Mouse (Mus musculus): ENCODE results near the gene Gmds.

The Gmds gene

DNA sequence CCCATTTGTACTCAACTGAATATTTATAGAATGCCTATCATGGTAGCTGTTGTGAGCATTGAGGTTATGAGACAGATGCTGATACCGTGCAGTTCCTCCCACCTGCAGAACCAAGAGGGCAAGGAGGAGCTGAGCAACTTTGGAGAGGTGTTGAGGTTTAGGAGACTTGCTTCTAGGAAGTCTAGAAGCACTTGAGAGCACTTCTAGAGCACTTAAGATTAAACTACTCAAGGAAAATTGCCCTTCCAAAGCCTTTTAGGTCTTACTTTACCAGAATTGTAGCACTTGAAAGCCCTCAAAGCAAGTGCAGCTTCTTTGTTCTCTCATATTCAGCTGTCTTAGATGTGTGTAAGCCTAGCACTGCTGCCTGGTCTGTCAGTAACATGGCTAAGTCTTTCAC lies 409.2 kb downstream of the Gmds start:
- no peak for DNase-seq

DNA sequence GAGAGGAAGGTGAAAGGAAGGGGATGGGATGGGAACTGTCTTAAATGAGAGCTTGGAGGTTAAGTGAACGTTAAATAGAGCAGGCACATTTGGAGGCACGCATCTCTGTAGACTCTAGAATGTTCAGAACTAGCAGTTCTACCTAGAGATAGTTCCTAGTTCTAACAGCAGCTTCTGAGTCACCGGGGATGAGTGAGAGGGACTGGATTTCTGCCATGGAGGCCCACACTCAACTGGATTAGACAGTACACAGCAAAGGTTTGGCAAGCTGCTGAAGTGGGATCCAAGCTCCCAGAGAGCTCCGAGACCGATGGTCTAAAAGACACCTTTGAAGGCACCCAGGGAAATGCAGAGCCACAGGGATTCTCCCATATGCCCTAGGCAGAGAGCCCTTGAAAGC lies 411.9 kb downstream of the Gmds start:
- no peak for DNase-seq

DNA sequence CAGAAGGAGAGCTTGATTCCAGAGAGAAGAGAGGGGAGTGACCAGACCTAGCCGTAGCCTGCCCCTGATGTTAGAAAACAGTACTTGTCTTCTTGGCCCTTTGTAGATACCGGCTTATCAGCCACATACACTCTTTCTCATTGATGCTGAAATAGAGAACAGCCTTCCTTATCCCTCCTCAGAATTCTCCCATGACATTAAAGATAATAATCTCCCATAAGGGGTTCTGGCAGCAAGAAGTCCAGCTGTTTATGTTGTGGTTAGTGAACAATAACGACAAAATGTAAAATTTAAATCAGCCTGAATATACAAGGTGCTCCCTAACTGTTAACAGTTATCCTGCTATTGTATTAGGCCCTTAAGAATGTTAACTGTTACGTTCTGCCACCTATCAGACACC lies 414.0 kb downstream of the Gmds start:
- no peak for DNase-seq

DNA sequence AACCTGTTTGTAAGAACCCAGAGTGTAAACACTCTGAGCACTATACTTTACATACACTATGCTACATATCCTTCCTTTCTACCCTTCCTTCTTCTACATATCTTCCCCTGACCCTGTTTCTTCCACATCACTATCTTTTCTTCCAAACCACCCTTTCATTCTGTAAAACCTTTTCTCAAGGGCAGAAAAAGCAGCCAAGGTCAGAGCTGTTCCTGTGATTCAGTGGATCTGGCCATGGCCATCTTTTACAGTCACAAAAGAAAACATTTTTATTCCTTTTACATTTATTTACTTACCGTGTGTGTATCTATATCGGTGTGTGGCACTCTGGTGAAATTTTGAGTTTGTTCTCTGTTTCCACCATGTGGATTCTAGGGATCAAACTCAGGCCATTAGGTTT lies 418.8 kb downstream of the Gmds start:
- DNase-seq: no peak

DNA sequence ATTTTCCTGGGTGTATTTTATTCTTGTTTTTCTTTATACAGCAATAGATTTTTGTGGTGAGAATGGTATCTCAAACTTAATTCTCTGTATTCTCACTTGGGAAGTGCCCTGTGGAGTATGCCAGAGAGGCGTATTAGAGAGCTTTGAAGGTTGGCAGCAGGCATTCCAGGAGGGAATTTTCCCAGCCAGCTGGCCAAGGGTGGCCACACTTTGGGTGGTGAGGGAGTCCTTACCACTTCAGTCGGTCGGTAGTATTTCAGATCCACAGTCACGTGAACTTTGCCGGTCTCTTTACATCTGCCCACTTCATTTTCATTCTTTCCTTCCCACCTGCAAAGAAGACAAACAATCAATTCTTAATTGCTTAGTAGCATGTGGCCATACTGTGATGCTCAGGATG lies 421.2 kb downstream of the Gmds start:
- DNase-seq: no peak

DNA sequence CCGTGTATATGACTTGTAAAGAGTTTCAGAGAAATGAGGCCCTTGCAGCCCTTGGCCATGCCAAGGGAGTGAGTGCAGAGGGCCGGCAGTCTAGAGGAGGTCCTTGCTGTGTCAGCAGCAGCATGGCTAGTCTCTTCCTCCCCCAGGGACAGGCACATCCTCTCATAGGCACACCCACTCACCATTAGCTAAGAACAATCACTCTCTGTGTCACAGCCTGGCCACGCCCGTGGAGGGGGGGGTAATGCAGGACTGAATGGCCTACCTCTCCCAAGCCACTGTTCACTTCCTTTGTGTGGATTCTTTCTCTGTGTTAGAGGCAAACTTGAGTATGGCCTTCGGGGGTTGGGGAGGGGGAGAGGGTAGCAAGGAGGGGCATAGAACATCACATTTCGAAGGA lies 422.8 kb downstream of the Gmds start:
- no peak for DNase-seq

DNA sequence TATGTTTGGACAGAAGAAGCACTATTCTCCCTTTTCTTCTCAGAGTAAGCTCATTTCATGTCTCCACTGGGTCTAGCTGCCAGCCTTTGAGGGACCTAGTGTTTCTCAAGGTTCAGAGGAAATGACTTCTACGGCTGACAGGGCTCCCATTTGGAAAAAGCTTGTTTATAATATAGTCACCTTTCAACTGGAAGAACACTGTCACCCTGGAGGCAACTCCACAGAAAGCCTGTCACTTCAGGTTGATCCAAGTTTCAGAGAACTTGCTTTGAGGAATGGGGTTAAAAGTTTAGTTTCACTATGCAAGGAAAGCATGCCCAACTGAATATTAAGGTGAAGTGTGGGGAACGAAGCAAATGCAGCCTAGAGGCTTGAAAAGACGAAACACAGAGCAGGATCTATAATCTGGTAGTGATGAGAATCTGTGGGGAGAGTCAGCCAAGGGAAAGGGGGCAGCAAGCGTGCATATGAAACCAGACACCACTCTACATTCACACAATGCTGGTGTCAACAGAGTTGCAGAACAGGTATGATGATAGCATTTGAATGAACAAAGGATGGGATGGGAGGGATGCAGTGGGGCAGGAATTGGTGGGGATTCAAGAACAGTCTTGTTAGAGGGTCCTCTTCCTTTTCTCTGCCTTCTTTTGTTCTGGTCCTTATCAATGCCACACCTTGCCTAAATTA lies 423.5 kb downstream of the Gmds start:
- no peak for DNase-seq

DNA sequence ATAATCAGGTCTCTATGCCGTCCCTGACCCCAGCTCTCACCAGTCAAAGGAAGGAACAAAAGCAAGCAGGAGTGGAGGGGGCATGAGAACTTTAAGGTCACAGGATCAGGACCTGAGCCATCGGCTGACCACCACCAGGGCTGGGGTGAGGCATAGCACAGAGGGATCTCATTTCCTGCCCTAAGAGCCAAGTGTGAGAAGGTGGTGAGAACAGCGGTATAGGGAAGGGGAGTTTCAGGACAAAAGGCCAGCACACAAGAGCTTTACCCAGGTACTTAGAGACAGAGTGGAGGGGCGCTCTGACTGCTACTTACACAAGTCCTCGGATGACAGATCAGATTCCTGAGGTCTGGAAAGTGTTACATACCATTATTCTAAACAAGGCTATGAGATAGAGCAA lies 426.6 kb downstream of the Gmds start:
- DNase-seq: no peak

DNA sequence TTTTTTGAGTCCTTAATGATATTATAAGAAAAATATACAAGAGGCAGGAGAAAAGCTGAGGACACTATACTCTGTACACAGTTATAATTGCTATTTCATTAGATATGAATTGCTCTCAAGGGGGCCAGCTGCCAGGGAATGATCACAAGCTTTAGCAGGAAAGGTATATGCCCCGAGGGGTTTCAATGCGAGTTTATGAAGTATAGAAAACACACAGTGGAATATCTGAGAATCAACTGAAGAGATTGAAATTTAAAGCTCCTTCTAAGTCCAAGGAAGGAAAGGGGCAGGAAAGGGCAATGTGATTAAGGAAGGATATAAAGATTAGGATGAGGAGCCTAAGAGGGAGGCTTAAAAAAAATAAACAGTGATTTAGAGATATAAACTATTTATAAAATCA lies 427.2 kb downstream of the Gmds start:
- no peak for DNase-seq

DNA sequence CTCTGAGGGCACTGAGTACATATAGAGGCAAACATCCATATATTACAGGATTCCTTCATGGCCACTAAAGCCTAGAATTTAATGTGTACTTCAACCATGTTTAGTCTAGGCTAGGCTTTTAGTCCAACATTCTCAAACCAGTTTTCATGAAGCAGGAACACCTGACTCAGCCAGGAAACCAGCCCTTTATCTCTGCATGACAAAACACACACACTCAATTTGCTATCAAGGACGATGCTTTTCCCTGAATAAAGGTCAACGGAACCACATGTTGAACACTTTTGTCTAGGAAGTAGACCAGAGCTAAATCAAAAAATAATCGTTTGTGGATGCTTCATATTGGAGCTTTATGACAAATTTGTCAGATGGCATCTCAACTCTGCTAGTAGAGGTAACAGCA lies 429.5 kb downstream of the Gmds start:
- no peak for DNase-seq

DNA sequence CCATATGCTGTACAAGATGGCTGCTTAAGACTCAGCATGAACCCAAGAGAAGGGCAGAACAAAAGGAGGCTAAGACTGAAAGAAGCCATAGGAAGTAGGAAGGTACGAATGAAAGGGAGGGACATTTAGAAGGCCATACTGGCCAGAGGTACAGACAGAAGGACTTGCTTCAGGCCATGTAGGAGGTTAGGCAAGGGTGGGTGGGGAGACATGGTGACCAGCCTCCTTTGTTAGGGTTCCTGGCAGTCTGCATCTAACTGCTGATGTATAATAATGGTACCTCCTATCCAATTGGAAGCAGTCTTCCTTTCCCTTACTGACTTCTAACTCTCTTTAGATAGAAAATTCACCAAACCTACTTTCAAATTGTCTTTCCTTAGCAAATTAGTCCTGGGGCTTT lies 432.0 kb downstream of the Gmds start:
- DNase-seq: no peak

DNA sequence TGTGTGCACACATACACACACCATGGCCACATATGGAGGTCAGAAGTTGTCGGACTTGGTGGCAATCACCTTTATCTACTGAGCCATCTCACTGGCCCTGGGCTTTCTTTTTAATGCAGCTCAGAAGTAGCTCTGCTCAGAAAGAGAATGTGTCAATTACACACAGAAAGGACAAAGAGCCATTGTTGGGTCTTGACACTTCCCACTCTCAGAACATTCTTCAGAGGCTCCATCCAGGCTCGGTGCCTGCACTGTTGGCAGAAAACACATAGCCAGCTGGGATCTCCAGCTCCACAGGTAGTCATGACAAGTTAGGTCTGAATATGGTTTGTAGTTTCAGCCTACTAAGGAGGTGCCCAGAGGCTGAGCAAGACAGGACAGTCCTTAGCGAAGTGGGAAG lies 438.3 kb downstream of the Gmds start:
- no peak for DNase-seq

DNA sequence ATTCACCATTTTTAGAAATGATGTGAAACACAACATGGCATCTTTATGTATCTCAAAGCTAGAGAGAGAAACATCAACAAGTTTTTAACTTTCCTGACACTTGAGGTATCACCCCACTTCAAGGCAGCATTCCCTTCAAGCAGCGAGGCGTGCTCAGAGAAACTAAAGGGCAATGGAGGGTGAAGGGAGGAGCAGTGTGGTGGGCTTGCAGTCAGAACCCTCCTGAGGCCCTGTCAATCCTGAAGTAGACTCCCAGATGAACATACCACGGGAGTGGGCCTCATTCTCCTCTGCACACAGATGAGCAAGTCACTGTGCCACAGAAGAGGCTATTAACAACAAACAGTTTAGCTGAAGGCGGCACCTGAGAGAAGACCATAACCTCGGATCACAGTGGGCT lies 439.1 kb downstream of the Gmds start:
- no peak for DNase-seq

DNA sequence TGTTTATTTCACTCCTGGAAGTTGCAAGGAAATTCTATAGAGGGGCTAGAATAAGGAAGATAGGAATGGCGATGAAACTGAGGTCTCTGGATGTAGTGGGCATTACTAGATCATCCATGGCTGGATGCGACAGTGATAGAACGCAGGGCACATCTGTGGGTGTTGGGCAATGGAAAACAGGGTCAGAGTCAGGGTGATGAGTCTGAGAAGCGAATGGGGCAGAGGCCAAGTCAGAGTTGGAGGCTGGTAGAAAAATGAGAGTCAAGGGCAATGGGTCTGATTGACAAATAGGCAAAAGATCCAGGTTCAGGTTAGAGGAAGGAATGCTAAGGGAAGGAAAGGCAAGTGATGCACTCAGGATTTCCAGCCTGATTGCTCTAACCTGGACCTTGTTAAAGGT lies 441.0 kb downstream of the Gmds start:
- DNase-seq: no peak

DNA sequence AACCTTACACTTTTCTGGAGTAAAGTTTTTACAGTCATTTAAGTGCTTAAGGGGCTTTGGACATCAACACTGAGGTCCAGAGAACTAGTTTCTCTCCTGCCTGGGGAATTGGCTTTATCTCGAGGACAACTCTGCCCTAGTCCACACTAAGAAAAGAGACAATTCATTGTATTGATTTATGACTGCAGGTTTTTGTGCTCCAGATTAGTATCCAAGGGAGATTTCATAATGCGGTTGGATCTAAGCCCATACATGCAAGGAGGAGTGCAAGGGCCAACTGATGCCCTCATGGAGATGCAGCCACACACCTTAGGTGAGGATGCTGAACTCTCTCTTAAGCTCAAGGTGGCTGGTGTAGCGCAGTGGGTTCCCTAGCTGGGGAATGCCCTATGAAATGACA lies 444.0 kb downstream of the Gmds start:
- DNase-seq: no peak

DNA sequence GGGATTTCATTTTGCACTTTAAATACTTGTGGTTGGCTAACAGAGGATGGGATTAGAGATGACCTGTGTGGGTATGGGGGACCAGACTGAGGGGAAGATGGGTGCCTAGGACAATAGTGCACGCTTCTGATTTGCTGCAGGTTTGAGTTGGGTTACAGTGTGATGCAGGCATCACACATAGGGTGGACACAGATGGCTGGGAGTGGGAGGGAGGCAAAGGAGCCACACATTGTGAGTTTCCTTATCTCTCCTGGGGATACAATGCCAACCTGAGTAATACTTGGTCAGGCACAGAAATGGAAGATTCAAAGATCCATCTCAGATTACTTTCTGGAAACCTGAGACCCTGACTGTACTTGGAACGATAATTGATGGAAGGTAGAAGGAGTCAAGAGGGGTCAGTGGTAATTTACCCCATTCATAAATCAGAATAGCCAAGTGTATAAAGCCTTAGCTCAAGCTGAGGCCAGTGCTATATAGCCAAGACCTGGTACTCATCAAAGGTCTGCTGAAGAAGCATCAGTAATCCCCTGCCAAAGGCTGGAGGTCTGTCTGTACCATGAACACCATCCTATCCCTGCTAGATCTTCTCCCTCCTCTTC lies 445.5 kb downstream of the Gmds start:
- no peak for DNase-seq

DNA sequence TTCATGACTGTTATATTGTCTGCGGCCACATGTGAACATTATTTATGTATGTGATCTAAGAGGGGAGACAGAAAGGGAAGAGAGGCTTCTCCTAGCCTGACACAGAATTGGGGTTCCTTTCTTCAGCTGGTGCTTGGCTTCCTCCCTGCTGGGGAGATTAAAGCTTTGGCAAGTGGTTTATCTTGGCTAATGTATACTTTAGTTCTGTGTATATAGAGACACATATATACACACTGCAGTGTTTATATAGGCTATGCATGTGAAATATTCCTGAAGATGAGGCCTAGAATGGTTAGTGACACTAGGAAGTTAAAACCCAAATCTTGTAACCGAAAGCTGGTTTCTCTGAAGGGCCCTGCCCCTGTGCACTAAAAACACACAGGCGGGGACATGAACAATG lies 450.0 kb downstream of the Gmds start:
- DNase-seq: no peak

DNA sequence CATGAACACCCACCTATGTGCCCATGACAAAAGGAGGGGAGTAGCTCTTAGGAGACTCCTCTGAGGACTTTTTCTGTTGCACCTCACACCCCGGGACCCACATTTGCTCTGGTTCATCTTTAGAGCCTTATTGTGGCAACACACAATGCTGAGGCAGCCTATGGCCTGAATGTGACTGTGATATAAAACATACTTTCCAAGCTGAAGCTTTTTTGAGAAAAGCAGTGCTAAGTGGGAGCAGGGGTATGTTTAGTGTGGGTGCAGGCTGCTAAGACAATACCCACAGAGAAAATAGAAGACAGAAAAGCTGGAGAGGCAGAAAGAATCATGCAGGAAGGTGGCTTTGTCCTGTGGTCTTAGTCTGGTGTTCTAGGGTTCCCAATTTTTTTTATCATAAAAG lies 452.8 kb downstream of the Gmds start:
- no peak for DNase-seq

DNA sequence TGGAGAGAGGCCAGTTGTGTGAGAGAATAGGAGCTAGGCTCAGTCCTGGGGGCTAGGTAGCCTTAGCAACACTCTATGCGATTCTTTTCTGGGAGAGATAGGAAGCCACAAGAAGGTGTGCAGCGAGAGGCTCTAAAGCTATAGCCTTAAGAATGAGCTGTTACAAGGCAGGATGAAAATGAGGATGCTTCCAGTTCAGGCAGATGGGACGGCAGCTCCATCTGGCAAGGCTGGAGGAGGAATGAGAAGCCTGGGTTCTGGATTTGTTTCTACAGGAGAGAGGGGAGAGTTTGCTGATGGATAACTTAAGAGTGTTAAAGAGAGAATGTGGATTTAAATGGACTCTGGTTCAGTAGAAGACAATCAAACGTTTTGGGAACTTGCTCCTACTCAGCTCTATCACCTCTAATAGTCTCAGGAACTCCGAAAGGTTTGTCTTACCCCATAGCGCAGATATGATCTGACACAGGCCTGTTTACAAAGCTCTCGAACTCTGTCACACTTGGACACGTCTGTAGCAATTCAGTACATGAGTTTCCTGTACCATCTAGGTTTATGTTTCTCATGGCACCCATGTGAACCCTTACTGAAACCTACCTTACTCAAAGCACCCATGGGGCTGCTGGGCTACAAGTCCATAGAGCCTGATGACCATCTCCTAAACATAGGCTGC lies 459.6 kb downstream of the Gmds start:
- DNase-seq: no peak

DNA sequence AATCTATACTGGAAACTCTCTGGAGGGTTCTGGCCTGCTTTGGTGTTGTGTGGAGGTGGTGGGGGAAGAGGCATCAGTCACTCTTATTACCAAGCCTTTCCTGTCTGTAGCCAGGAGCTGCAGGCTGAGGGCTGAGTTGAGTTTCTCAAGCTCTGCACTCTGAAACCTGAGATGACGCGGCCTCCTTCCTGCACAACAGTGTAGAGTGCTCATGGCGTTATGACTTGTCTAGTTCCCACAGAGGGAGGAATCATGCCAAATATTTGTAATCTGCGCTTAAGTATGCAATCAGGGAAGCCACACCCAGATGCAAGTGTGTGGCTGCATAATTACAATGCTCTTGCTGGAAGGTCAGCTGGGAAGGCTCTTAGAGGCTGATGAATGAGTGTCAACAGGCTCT lies 461.5 kb downstream of the Gmds start:
- DNase-seq: no peak

DNA sequence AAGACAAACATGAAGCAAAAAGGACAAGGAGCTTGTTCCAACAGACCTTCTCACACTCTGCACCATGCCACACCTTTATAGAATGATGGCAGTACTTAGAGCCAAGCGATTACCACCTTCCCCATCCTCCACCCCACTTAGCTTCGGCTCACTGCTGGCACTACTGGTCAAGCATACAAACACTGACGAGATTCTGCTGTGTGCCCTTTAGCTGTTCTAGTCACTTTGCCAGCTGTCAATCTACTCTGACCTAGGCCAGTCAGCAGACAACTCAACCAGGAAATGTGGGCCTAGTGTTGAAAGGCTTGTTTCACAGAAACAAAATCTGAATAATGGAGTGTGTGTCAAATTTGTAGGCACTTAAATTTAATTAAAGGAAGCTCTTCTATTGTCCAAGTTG lies 464.1 kb downstream of the Gmds start:
- no peak for DNase-seq

DNA sequence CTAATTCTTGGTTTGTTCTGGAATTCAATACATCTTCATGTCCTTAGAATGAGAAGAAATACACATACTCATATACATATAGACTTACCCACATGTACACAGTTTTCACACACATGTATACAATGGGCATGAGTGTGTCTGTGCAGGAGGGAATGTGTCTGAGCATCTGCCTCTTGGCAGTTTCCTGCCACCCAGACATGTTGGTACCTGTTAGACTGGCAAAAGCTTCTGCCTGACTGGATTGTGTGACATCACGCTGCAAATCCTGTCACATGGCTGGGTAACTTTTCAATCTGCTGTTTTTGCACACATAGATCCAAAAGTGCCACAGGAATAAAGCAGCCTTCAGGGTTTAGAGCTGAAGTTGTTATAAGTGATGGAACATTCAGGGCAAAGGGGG lies 465.3 kb downstream of the Gmds start:
- DNase-seq: no peak

DNA sequence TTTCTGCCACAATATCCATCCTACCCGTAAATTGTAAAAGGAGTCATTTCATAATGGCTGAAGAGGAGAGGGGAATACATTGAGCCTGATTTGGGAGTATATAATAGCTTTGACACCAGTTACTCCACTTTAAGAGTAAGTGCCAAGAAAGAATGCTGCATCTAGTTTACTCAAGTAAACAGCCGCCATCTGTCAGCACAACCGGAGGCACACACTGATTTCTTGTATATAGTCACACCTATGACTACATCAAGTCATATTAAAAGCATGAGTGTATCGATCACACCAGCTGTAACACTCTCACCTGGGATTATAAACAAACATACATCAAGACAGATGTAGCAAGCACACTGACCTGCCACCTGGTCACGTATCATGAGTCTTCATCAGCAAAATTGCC lies 473.8 kb downstream of the Gmds start:
- DNase-seq: no peak

DNA sequence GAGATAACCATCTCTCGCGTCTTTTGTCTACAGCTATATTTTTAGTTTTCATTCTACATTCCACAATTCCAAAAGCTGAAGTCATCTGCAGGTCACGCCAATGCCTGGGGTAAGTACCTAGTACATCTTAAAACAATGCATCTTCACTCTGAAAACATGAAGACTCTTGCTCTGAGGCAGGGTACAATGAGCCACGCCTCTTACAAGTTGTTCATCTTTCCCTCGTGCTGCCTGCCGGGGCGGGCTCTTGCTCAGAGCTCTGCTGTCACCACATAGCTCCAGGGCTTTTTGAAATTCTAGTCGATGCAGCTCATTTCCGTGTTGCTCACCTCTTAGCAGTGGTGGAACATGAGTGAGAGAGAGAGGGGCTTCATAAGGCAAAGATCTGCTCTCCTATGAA lies 475.1 kb downstream of the Gmds start:
- no peak for DNase-seq

DNA sequence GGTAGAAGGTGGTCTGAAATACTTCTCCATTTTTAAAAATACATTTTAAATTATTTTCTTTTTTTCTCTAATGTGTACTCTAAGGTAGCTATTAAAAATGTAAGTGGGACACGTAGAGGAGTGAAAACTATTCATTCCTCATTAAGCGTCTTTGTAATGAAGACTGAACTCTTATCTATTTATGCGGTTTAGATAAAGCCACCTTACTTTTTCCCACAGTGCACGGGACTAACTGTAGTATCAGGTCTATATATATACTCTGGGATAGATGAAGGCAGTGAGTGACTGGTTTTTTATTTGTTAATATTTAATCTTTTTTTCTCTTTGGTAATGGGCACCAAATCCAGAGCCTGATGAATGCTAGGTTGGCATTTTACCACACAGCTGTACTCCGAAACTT lies 478.3 kb downstream of the Gmds start:
- no peak for DNase-seq

Measured in thymus, adult 18-20 months (tissue).